Mouse (Mus musculus): Measurements from ENCODE around the gene Abcb6.
A peak's percentile ranks its signal among the peaks of the same experiment; 100 is the strongest.

GRCm38 (mm10) chr1:75216797-75217585 lies 36.8 kb upstream of the Abcb6 start:
- TF ChIP-seq CTCF (IDR thresholded peaks at IDR 0.05; ENCODE audit: low read depth) (no peak), EP300 (IDR thresholded peaks at IDR 0.05; ENCODE audit: low read depth) (peak; percentile 81)
